Mouse (Mus musculus) brown adipose tissue, adult 24 weeks (tissue): ENCODE results near the gene Cyp2d11. TPM values are rescaled to one million over a fixed set of nuclear protein-coding genes. Genes with fewer than 3 reads are reported as not detected.

ENCODE experiments used
- H3K27ac ChIP-seq: fragments of 200-500 bp; replicated peaks from 2 replicates; pipeline ENCODE4 v1.5.1; 2012; ENCODE audit warnings: low read depth, mild to moderate bottlenecking, low read length
- H3K4me1 ChIP-seq: fragments of 200-500 bp; 2 replicates; pipeline ENCODE4 v1.6.1; 2012; ENCODE audit warnings: low read length, mixed read lengths; ENCODE audit not compliant: control insufficient read depth, insufficient read depth, insufficient read length
- H3K4me3 ChIP-seq: fragments of 200-500 bp; 2 replicates; pipeline ENCODE4 v1.5.1; 2012; ENCODE audit warnings: low read depth, mild to moderate bottlenecking, low read length, moderate library complexity; ENCODE audit not compliant: insufficient read depth
- polyA plus RNA-seq: library from polyadenylated mRNA; stranded (reverse); fragments of >200 nt; gene quantifications from 2 replicates; pipeline ENCODE4 v1.2.4, GENCODE M21; 2012; ENCODE audit not compliant: missing spikeins, insufficient read depth, insufficient read length

Gene Cyp2d11
- polyA plus RNA-seq, 1 experiment, result not detected

DNA sequence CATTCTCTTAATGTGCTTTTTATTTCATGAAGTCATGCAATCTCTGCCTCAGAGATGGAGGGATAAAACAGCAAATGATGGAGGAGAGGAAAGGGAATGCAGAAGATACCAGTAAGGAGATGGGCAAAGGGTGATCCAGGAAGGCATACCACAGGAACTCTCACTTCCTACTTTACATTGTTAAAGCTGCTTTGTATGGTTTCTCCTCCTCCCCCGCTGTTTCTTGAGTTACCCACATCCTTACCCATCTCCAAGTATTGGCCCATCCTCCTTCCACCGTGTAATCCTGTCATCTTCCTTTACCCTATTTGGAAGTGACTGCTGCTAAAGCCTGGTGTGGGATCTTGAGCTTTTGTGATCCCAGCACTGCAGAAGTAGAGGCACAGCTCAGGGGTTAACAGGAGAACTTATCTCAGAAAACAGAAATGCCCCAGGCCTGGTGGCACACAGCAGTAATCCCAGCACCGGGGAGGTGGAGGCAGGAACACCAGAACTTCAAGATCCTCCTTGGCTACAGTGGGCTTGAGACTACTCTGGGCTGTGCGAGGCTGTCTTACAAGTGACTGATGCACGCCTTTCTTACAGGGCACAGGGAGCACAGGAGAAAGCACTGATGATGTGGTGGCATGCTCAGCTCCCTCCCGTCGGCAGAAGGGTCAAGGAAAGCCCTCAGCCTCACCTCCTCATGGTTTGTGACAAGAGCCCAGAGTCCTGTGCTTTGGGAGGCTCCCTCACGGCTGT, 45.4 kb downstream of the Cyp2d11 start:
- Histone ChIP-seq H3K4me3 (no peak overlapping the region), H3K4me1 (peaks cover 8% of the 10 kb centered on the region), H3K27ac (peak overlapping the region; percentile 27; the same call in 1 of the 2 replicates)

DNA sequence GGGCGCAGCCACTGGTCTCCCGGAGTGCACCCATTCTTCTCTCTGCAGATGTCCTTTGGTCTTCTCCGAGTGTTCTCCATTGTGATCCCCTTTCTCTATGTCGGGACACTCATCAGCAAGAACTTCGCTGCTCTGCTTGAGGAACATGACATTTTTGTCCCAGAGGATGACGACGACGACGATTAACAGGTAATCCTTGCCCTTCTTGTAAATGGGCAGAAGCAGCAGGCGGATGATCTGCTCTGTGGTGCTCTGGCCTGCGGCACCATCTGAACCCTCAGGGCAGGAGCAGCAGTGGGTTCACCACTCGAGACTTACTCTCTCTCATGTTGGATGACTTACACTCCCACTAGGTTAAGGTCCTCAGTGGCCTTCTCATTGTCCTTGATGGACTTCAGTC, 46.0 kb downstream of the Cyp2d11 start:
- Histone ChIP-seq H3K4me3 (no peak overlapping the region), H3K4me1 (peaks cover 8% of the 10 kb centered on the region), H3K27ac (no peak overlapping the region)

DNA sequence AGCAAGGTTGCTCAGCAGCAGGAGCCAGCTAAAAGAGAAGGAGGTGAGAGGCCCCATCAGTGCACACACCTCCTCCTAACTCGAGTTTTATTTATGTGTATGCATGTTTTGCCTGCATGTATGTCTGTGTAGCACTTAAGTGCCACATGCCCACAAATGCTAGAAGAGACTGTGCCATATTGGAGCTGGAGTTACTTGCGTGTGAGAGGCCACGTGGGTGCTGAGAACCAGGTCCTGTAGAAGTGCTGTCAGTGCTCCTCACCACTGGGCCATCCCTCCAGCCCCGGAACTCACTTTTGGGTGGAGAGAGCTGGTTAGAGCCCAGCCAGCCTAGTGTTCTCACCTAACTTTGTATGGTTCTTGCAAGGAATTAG, 46.5 kb downstream of the Cyp2d11 start:
- Histone ChIP-seq H3K27ac (peak overlapping the region; percentile 6; the same call in 1 of the 2 replicates), H3K4me3 (peak overlapping the region; percentile 70), H3K4me1 (peaks cover 8% of the 10 kb centered on the region)

DNA sequence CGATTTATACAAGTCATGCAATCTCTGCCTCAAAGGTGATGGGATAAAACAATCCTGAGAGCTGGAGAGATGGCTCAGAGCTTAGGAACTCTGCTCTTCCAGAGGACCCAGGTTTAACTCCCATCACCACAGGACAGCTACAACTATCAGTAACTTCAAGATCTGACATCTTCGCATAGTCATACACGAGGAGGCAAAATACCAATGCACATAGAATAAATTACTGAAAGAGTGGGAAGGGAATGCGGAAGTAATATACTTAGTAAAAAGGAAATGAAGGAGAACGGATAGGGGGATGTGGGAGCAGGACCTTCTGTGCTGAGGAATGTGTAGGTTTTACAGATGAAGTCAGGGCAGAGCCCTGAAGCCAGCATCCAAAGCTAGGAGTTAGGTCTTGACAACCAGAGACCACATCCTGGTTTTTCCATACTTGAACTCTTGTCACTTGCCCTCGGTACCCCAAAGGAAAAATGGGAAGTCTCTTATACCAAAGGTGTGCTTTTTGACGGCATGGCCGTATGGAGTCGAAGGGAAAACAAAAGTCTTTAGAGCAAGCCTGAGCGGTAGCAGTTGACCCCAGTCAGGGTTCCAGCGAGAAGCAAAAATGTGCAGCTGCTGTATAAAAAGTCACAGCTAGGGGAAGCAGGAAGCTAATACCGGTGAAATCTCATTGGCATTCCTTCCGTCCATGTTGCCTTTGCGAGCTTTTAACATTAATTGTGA, 47.1 kb downstream of the Cyp2d11 start:
- Histone ChIP-seq H3K4me3 (peak overlapping the region; percentile 70), H3K4me1 (peaks cover 8% of the 10 kb centered on the region), H3K27ac (peak overlapping the region; percentile 63)

DNA sequence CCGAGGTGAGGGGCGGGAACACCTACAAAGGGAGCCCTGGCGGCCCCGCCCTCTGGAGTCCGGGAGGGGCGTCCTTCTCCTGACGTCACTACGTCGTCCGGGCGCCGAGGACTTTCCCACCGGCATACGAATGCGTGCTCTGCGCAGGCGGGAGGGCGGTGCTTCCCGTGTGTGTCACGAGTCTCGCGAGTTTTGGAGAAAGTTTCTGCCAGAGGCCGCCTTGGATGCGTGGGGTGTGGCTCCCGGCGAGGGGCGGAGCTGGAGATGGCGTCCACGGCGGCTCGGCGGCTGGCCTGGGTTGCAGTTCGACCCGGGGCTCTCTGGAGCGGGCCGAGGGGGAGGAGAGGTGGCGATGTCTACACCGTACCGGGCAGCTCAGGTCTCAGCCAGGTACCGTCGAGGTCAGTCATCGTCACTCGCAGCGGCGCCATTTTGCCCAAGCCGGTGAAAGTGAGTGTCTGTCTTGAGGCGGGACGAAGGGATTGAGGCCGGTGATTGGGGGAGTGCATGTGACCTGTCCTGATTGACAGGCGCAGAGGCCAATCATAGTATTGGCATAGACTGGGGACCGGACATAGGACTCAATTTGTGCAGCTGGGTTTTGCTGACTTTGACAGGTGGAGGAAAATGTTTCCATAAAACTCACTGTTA, 47.9 kb downstream of the Cyp2d11 start:
- Histone ChIP-seq H3K27ac (peak overlapping the region; percentile 95), H3K4me3 (peak overlapping the region; percentile 83), H3K4me1 (peaks cover 8% of the 10 kb centered on the region)

DNA sequence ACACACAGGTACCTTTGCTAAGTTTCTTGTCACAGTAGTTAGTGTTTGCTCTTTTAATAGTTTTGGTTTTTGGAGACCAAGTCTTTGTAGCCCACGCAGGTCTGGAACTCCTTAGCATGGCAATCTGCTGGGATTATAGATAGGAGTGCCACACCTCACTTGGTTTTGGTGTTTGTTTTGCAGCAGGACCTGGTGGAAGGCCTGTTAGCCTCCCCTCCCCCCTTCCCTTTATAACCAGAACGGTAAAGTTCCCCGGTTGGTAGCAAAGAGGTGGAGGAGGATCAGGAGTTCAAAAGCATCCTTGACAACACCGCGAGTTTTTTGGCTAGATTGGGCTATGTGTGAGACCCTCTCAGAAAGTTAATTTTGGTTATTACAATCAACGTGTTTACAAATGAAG, 48.9 kb downstream of the Cyp2d11 start:
- no peak overlapping the region for H3K27ac ChIP-seq
- no peak overlapping the region for H3K4me3 ChIP-seq
- H3K4me1 ChIP-seq, result peaks cover 8% of the 10 kb centered on the region

DNA sequence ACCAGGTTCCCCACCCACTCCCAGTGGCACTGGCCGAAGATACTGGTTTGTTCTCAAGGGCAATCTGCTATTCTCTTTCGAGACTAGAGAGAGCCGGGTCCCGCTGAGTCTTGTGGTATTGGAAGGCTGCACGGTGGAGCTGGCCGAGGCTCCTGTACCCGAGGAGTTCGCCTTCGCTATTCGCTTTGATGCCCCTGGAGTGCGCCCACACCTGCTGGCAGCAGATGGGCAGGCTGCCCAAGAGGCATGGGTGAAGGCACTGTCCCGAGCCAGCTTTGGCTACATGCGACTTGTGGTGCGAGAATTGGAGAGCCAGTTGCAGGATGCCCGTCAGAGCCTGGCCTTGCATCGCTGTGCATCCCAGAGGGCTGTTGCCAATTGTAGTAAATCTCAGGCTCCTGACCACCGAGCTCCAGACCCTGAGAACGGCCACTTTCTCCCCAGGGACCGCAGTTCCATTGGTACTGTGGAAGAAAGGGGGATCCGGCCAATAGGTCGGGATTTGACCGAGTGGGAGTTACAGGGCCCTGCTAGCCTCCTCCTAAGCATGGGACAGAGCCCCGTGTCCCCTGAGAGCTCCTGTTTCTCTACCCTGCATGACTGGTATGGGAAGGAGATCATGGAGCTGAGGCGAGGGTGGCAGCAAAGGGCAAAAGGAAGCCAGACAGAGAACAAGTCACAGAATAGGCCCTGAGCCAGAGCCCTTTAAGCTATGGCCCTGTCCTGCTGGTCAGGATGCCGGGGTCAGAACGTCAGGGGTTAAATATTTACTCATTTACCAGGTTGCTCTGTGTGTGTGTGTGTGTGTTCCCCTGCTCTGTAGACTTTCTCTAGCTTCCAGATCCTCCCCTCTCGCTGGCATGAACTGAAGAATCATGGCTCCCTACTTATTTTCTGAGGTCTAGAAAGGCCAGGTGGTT, 50.2 kb downstream of the Cyp2d11 start:
- Histone ChIP-seq H3K4me3 (no peak overlapping the region), H3K4me1 (peaks cover 8% of the 10 kb centered on the region), H3K27ac (no peak overlapping the region)

DNA sequence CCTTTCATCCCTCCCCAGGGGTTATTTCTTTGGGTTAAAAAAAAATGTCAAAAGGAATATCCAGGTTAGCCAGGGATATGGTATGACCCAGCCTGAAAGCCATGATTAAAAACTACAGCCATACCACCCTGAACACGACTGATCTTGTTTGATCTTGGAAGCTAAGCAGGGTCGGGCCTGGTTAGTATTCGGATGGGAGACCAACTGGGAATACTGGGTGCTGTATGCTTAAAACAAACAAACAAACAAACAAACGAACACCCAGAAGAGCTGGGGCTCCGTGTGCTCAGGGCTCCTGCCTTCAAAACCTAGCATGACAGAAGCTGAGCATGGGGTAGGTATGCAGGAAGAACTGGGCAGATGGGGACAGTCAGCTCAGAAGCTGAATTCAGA, 51.3 kb downstream of the Cyp2d11 start:
- Histone ChIP-seq H3K4me3 (no peak overlapping the region), H3K4me1 (peaks cover 10% of the 10 kb centered on the region), H3K27ac (no peak overlapping the region)

DNA sequence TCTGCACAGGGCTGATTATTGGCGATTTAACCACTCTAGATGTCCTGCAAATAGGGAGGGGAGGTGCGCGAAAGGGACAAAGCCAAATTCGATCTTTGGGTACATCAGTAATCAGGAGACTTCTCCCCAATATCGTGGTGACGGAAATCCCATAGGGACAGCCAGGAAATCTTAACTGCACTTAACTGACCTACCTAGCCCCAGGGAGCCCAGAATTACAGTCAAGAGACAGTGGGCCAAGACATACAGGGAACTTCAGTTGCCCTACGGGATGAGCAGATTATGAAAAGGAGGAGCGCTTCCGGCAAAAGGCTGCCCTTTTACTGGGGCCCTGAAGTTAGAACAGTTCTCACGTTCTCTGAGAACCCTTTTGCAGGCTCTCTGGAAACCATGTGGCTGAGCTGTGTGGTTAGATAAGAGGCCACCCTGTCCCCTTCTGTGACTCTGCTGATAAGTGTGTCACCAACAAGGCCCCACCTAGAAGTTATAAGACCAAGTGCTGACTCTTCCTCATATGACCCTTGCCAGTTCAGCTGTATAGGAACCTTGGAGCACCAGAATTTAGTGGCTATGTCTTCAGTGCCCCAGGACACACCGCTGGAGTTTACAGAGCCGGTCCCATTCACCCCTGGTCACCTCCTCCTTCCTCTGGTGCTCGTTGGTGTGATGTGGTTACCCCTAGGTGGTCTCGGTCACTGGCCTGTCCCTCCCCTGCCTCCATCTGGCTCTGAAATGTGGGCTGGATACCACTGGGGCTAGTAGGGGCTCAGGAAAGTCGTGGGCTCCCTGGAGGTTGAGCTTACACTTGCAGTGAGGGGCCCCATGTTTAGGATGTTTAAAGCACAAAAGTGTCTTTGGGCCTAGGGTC, 51.9 kb downstream of the Cyp2d11 start:
- Histone ChIP-seq H3K4me3 (peak overlapping the region; percentile 36), H3K27ac (peak overlapping the region; percentile 8; the same call in 1 of the 2 replicates)

DNA sequence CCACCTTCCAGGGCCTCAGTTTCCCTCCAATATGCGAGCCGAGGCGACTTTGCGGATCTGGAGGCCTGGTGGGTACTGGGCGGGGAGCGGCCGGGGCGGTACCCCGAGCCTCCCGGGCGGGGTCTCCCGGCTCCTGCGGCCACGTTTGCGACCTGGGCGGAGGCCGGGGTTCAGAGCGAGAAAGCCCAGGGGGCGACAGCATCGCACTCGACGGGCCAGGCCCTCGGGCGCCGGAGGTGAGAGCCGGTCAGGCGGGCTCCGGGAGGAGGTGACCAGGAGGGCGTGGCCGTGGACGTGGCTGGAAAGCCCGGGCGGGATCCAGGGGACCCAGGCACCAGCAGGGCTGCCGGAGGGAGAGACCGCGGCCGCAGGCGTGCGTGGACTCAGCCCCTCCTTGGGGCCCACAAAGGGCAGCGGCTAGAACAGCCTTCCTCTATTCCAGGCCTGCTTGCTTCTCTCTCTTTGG, 52.8 kb downstream of the Cyp2d11 start:
- Histone ChIP-seq H3K27ac (no peak overlapping the region), H3K4me1 (peaks cover 5% of the 10 kb centered on the region), H3K4me3 (peak overlapping the region; percentile 49)

More for the DNA sequence above, 51.9 kb downstream of the Cyp2d11 start:
- peaks cover 5% of the 10 kb centered on the region for H3K4me1 ChIP-seq

DNA sequence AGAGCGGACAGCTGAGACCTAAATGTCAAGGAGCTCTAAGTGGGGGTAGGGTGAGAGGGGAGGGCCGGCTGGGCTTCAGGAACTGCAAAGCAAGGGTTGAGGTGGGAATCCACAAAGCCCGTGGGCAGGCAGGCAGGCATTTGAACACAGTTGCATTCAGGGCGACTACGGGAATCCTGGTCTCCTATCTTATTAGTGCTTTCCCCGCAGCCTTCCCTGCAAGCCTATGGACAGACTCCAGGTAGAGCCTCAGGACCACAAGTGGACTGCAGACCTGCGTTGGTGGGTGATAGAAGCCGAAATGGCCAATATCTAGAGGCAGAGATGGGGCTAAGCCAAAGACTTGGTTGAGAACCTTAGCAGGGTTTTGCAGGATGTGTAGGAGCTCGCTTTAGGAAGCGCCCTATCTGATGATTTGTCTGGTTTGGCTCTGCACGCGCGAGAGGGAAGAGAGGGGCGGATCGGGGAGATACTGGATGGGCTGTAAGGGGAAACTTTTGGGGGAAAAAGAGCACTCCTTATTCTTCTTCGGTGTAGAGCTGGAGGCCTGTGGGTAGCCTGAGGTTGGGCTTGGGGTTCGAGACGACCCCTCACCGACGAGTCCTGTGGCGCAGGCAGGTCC, 53.3 kb downstream of the Cyp2d11 start:
- H3K4me1 ChIP-seq, result peaks cover 5% of the 10 kb centered on the region
- peak overlapping the region; percentile 49 for H3K4me3 ChIP-seq
- H3K27ac ChIP-seq, result no peak overlapping the region

DNA sequence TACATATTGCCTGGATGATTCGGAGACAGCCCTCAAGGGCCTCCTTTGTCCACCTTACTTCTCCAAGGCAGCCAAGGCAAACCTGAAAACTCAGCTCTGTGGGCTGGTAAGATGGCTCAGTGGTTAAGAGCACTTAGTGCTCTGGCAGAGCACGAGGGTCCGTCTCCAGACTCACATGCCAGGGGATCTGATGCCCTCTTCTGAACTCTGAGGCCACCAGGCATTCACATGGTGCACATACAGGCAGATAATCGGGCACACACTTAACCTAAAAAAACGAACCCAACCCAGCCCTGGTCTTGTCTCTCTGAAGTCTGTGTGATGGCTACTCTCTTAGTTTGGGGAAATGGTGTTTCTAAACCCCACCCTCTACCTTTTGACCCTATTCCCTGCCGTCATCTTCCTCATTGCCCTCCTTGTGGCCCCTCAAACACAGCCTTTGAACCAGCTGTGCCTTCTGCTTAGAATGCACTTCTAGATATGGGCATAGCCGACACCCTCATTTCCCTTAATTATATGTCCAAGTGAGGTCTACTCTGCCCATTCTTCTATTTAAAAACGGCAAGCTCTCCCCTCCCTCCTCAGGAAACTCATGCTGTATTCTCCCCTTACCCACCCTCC, 54.1 kb downstream of the Cyp2d11 start:
- Histone ChIP-seq H3K27ac (no peak overlapping the region), H3K4me1 (peaks cover 5% of the 10 kb centered on the region)

More for the DNA sequence above, 54.1 kb downstream of the Cyp2d11 start:
- no peak overlapping the region for H3K4me3 ChIP-seq
